Mouse (Mus musculus) kidney, adult 18-20 months (tissue): Measurements from ENCODE around the gene D17Wsu92e.

ENCODE experiments used
- DNase-seq: peaks from one replicate; pipeline ENCODE4 v3.0.0; 2021

Gene D17Wsu92e

GRCm38 (mm10) chr17:27790015-27790414 lies 30.4 kb downstream of the D17Wsu92e start:
- no peak for DNase-seq

- peak; percentile 46 for DNase-seq
These were observed 31.8 kb downstream of the D17Wsu92e start for GRCm38 (mm10) chr17:27788456-27789172.

- DNase-seq: no peak
These were observed 36.9 kb downstream of the D17Wsu92e start for GRCm38 (mm10) chr17:27783567-27783966.

GRCm38 (mm10) chr17:27781059-27781687 lies 39.3 kb downstream of the D17Wsu92e start:
- no peak for DNase-seq

GRCm38 (mm10) chr17:27779755-27780154 lies 40.7 kb downstream of the D17Wsu92e start:
- DNase-seq: no peak

- no peak for DNase-seq
These were observed 41.6 kb downstream of the D17Wsu92e start for GRCm38 (mm10) chr17:27778671-27779355.

- no peak for DNase-seq
These were observed 42.6 kb downstream of the D17Wsu92e start for GRCm38 (mm10) chr17:27777823-27778222.

- DNase-seq: no peak
These were observed 46.2 kb downstream of the D17Wsu92e start for GRCm38 (mm10) chr17:27774198-27774597.

GRCm38 (mm10) chr17:27771616-27772015 lies 48.8 kb downstream of the D17Wsu92e start:
- no peak for DNase-seq

- peak; percentile 71 for DNase-seq
These were observed 51.5 kb downstream of the D17Wsu92e start for GRCm38 (mm10) chr17:27768817-27769542.

GRCm38 (mm10) chr17:27767543-27767942 lies 52.9 kb downstream of the D17Wsu92e start:
- no peak for DNase-seq

- no peak for DNase-seq
These were observed 53.3 kb downstream of the D17Wsu92e start for GRCm38 (mm10) chr17:27767120-27767519.

- no peak for DNase-seq
These were observed 55.4 kb downstream of the D17Wsu92e start for GRCm38 (mm10) chr17:27765066-27765465.

GRCm38 (mm10) chr17:27764453-27764852 lies 56.0 kb downstream of the D17Wsu92e start:
- no peak for DNase-seq

- no peak for DNase-seq
These were observed 57.6 kb downstream of the D17Wsu92e start for GRCm38 (mm10) chr17:27762884-27763283.

- peak; percentile 66 for DNase-seq
These were observed 58.7 kb downstream of the D17Wsu92e start for GRCm38 (mm10) chr17:27761639-27762336.

GRCm38 (mm10) chr17:27760169-27760568 lies 60.3 kb downstream of the D17Wsu92e start:
- no peak for DNase-seq

GRCm38 (mm10) chr17:27751314-27752202 lies 68.9 kb downstream of the D17Wsu92e start:
- no peak for DNase-seq

GRCm38 (mm10) chr17:27750451-27750942 lies 70.0 kb downstream of the D17Wsu92e start:
- no peak for DNase-seq

GRCm38 (mm10) chr17:27748123-27748522 lies 72.3 kb downstream of the D17Wsu92e start:
- DNase-seq: no peak

GRCm38 (mm10) chr17:27746446-27746845 lies 74.0 kb downstream of the D17Wsu92e start:
- no peak for DNase-seq
